Mouse (Mus musculus): ENCODE results near the gene Tm9sf3.

DNA sequence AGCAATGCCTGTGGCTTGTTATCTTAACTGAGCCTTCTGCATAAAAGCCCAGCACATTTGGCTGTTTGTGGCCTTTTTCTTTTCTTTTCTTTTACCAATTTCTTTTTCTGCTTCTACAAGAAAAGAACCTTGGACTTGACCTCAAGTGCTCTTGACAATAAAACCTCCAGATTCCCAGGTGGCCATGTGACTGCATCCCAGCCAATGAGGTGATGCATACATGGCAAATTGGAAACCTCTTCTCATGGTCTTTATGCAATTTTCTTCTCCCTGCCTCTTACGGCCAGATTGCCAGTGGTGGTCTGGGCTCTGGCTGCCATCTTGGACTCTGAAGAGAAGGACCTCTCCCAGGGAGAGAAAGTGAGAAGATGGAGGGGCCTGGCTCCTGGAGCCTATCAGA is 70.4 kb downstream of the Tm9sf3 start:
- no peak for TF ChIP-seq EP300 (IDR thresholded peaks at IDR 0.05; ENCODE audit: insufficient read depth, low read depth, low read length)
- TF ChIP-seq CTCF (IDR thresholded peaks at IDR 0.05; ENCODE audit: low read depth, low read length): no peak
- no peak for TF ChIP-seq POLR2A (IDR thresholded peaks at IDR 0.05; ENCODE audit: insufficient read depth, low read length)
